Mouse (Mus musculus) lung, postnatal 0 days (tissue): ENCODE measurements around the gene Hyal2.

Experiments used
- CTCF ChIP-seq: IDR thresholded peaks from 2 replicates; pipeline ENCODE4 v1.5.1; 2016; ENCODE audit warnings: antibody characterized with exemption, mild to moderate bottlenecking
- EP300 ChIP-seq: IDR thresholded peaks from 2 replicates; pipeline ENCODE4 v1.6.1; 2016; ENCODE audit warnings: antibody characterized with exemption, mild to moderate bottlenecking, control low read depth

DNA sequence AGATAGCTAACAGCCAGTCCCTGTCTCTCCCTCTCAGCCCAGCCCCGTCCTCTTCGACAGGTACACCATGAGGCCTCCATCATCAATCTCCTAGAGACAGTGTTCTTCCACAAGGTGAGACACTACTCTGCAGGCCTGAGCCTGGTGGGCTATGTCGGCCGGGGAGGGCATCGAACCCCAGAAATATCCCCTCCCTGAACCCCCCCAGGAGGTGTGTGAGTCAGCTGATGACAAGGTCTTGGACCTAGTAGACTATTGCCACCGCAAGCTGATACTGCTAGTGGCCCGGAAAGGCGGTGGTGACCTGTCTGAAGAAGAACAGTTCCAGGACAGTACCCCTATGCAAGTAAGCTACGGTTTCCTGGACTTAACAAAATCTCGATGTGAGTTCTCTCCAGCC, 18.9 kb upstream of the Hyal2 start:
- TF ChIP-seq CTCF (no peak), EP300 (no peak)
